Mouse (Mus musculus) C2C12 (cell line): Measurements from ENCODE around the gene Lyrm1.

Experiments used
- CTCF ChIP-seq: IDR thresholded peaks from one replicate; pipeline ENCODE4 v1.5.1; 2011; ENCODE audit not compliant: control insufficient read depth, insufficient read depth, insufficient read length
- MYOG ChIP-seq: IDR thresholded peaks from one replicate; pipeline ENCODE4 v1.6.1; 2011; ENCODE audit not compliant: control insufficient read depth, insufficient read length; ENCODE audit errors: extremely low read depth

GRCm38 (mm10) chr7:119969320-119969719, 73.7 kb downstream of the Lyrm1 start:
- TF ChIP-seq CTCF: no peak
- TF ChIP-seq MYOG: no peak
